Mouse (Mus musculus) bone marrow macrophage, adult 2 months (primary cell): ENCODE measurements around the gene Reep3. TPM values are rescaled to one million over a fixed set of nuclear protein-coding genes. Genes with fewer than 3 reads are reported as not detected.

Experiments used
- H3K27ac ChIP-seq: 2 replicates; pipeline ENCODE4 v1.5.1; 2012; ENCODE audit warnings: low read depth, low read length; ENCODE audit not compliant: insufficient read depth
- H3K4me1 ChIP-seq: 2 replicates; pipeline ENCODE4 v1.6.1; 2012; ENCODE audit warnings: low read length; ENCODE audit not compliant: control insufficient read depth, insufficient read depth
- H3K4me3 ChIP-seq: 2 replicates; pipeline ENCODE4 v1.5.1; 2012; ENCODE audit warnings: mild to moderate bottlenecking, low read length, moderate library complexity; ENCODE audit not compliant: insufficient read depth
- CTCF ChIP-seq: IDR thresholded peaks from 2 replicates; pipeline ENCODE4 v1.5.1; 2012; ENCODE audit warnings: low read depth, mild to moderate bottlenecking, low read length, moderate library complexity
- POLR2A ChIP-seq: IDR thresholded peaks from 2 replicates; pipeline ENCODE4 v1.6.1; 2012; ENCODE audit warnings: mild to moderate bottlenecking, low read depth, low read length, borderline replicate concordance
- polyA plus RNA-seq: library from polyadenylated mRNA; stranded (reverse); fragments of >200 nt; gene quantifications from 2 replicates; pipeline ENCODE4 v1.2.4, GENCODE M21; 2012; ENCODE audit not compliant: missing spikeins, insufficient read depth, insufficient read length

The Reep3 gene
- polyA plus RNA-seq, 1 experiment = 69.2 TPM

DNA sequence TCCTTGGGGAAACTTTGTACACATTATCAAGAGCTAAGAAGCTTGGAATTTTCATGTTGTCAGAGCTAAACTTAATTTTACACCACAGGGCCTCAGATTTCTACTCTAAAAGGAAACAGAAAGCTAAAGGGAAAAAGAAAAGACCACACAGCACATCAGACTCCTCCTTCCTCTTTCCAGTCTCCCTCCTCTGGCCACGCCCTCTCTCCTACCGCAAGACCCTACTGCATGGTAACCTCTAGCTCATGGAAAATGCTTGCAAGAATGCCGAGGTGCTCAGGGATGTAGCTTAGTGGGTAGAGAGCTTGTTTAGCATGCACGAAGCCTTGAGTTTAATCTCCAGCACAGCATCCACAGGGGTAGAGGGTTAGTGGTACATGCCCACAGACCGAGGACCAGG lies 24.9 kb downstream of the Reep3 start:
- H3K4me1 ChIP-seq = peaks cover 30% of the 10 kb centered on the region
- peak overlapping the region; percentile 63 for H3K27ac ChIP-seq
- peak overlapping the region; percentile 42 for H3K4me3 ChIP-seq
- no peak for TF ChIP-seq CTCF
- no peak for TF ChIP-seq POLR2A

DNA sequence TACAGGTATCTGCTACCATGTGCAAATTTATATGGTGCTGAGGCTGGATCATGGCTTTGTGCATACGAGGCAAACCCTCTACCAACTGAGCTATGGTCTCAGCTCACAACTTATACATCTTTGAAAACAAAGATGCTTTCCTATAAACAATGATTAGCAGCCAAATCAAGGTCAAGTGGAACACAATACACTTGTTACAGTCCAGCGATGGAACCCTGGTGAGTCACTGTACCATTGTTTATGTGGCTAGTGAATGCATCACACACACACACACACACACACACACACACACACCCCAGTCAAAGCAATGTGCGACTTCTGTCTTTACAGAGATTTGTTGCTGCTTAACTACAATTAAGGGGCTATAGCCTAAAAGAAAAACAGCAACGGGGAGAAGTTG lies 25.4 kb downstream of the Reep3 start:
- Histone ChIP-seq H3K4me3 (peak overlapping the region; percentile 31), H3K4me1 (peaks cover 33% of the 10 kb centered on the region), H3K27ac (peak overlapping the region; percentile 63)
- TF ChIP-seq POLR2A (no peak), CTCF (no peak)

DNA sequence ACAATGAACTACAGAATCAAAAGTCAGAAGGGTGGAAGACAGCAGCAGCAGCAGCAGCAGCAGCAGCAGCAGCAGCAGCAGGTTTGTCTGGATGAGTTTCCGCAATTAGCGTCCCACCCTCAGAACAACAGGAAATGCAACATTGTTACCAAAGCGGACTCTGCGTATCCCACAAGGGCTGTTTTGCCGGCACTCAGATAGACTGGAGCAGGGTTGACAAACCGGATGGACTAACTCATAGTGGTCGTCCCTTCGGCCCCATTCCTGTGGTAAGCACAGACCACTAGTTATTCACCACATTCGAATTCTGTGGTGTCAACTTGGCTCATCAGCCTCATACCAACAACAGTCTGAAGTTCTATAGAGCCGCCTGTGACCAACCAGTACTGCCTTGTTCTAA lies 27.7 kb downstream of the Reep3 start:
- peaks cover 36% of the 10 kb centered on the region for H3K4me1 ChIP-seq
- no peak overlapping the region for H3K27ac ChIP-seq
- no peak overlapping the region for H3K4me3 ChIP-seq
- TF ChIP-seq CTCF (no peak), POLR2A (no peak)

DNA sequence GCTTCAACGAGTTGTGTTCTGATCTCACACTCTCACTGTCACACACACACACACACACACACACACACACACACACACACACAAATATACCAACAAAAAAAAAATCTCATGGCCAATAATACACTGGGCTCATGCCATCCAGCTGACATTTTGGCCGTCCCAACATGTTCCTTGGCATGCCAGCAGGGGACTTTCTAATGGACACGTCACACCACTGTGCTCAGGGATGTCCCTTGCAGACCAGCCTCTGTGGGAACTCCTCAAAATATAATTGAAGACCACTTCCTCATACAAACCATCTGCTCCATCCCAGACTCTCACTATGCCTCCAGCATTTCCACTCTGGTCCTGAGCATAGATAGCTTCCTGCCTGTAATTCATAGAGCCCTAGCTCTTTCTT lies 30.3 kb downstream of the Reep3 start:
- Histone ChIP-seq H3K4me1 (peaks cover 19% of the 10 kb centered on the region), H3K27ac (no peak overlapping the region), H3K4me3 (no peak overlapping the region)
- no peak for TF ChIP-seq CTCF
- TF ChIP-seq POLR2A = no peak

DNA sequence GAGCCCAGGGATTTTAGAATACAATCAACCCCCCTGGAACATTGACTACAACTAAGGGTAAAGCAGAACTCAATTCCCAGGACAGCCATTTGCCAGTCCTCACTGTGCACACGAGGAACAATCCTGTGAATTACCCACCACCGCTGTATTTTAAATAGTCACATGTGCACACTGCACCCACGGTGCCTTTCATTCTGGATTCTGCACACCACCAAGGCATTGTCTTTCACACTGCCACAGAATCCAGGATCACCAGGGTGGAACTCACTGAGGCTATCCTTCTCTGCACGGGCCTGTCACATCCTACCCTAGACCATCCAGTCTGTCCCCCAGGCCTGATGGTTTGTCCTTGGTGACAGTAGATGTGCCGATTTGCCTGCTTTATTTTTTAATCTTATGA lies 30.8 kb downstream of the Reep3 start:
- TF ChIP-seq POLR2A (no peak), CTCF (no peak)
- Histone ChIP-seq H3K4me1 (peaks cover 15% of the 10 kb centered on the region), H3K4me3 (no peak overlapping the region), H3K27ac (no peak overlapping the region)

GRCm38 (mm10) chr10:67065277-67065887 lies 31.4 kb downstream of the Reep3 start:
- Histone ChIP-seq H3K4me3 (no peak overlapping the region), H3K4me1 (peaks cover 15% of the 10 kb centered on the region), H3K27ac (no peak overlapping the region)
- no peak for TF ChIP-seq CTCF
- no peak for TF ChIP-seq POLR2A

- no peak for TF ChIP-seq POLR2A
- TF ChIP-seq CTCF = no peak
Measured at GRCm38 (mm10) chr10:67061823-67062222, 34.9 kb downstream of the Reep3 start.

DNA sequence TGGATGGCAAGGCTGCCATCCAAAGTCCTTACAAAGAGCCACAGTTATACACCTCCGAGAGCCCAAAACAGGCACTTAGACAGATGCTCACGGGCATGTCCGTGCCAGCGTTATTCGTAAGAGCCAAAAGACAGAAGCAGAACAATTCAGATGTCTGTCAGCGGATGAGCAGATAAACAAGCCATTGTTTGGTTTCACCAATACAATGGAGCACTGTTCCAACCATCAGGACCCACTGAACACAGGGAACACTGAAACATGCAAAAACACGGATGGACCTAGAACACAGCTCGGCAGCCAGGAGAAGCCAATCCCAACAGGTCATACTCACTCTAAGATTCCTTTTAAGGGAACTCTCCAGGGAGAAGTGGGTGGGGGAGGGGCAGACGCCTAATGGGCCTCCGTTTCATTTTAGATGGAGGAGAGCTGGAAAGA lies 35.4 kb downstream of the Reep3 start:
- Histone ChIP-seq H3K27ac (no peak overlapping the region), H3K4me3 (no peak overlapping the region), H3K4me1 (peaks cover 7% of the 10 kb centered on the region)
- no peak for TF ChIP-seq POLR2A
- no peak for TF ChIP-seq CTCF

More at GRCm38 (mm10) chr10:67061823-67062222, 34.9 kb downstream of the Reep3 start:
- Histone ChIP-seq H3K27ac (no peak overlapping the region), H3K4me3 (no peak overlapping the region), H3K4me1 (peaks cover 10% of the 10 kb centered on the region)

- peaks cover 3% of the 10 kb centered on the region for H3K4me1 ChIP-seq
- TF ChIP-seq CTCF (no peak), POLR2A (no peak)
- no peak overlapping the region for H3K4me3 ChIP-seq
- no peak overlapping the region for H3K27ac ChIP-seq
Measured at GRCm38 (mm10) chr10:67058702-67059101, 38.0 kb downstream of the Reep3 start.

- TF ChIP-seq CTCF (no peak), POLR2A (no peak)
- H3K4me3 ChIP-seq = no peak overlapping the region
- peaks cover 7% of the 10 kb centered on the region for H3K4me1 ChIP-seq
- H3K27ac ChIP-seq = no peak overlapping the region
Measured at GRCm38 (mm10) chr10:67058297-67058696, 38.4 kb downstream of the Reep3 start.

DNA sequence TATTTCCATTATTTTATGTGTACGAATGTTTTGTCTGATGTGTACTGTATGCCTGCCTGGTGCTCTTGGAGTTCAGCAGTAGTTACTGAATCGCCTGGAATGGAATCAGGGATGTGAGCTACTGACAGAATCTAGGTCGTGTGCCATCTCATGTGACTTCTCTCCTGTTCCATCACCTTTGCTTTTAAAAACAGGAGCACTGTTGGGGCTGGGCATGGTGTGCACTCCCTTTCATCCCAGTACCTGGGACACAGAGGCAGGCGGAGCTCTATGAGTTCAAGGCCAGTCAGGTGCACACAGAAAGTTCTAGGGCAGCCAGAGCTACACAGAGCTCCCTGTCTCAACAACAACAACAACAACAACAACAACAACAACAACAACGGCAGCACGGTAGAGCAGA lies 39.0 kb downstream of the Reep3 start:
- peaks cover 7% of the 10 kb centered on the region for H3K4me1 ChIP-seq
- no peak for TF ChIP-seq POLR2A
- no peak for TF ChIP-seq CTCF
- no peak overlapping the region for H3K4me3 ChIP-seq
- H3K27ac ChIP-seq = no peak overlapping the region
